Mouse (Mus musculus) layer of hippocampus, postnatal 36 days (tissue): ENCODE data around the gene Fabp6. TPM values are rescaled to one million over a fixed set of nuclear protein-coding genes. Genes with fewer than 3 reads are reported as not detected.

Experiments
- DNase-seq, 2 experiments: peaks; one replicate each; pipeline ENCODE4 v3.0.0; 2022
- total RNA-seq, 2 experiments: library from RNA; stranded (reverse); gene quantifications; 2 replicates each; pipeline ENCODE4 v1.2.3; 2021

Gene Fabp6
- total RNA-seq, 2 experiments from 2014 or later: not detected

DNA sequence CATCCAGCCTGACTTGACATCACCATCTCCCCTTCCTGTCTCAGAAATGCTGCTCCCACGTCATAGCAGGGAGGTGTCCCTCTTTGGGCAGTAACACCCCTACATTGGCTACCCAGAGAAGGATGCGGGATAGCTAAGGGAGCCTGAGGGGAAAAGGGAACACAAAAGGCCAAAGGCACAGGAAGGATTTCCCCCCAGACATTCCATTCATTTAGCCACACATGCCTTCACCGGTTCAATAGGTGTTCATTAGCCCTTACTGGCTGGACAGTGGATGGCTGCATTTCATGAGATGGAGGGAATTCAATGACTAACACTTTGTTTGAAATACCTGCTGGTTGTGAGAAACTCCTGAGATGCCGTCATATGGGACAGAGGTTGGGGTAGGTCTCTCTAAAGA lies 54.7 kb downstream of the Fabp6 start:
- no peak for DNase-seq

Other genes starting within 250 kb of the Fabp6 start
- gene Pttg1, start 175.3 kb downstream of the Fabp6 start, total RNA-seq: 10 to 100 TPM; 20.6 to 26.4 TPM
- gene Slu7, start 167.8 kb downstream of the Fabp6 start, total RNA-seq: 10 to 100 TPM; 59.6 to 60.1 TPM
- 1 to 10 TPM; 1.2 to 1.6 TPM for gene C1qtnf2, start 127.3 kb downstream of the Fabp6 start, total RNA-seq
- gene Ccnjl, start 72.8 kb downstream of the Fabp6 start, total RNA-seq: 10 to 100 TPM in 1 of 2 experiments, 1 to 10 TPM in 1; 8.3 to 11.3 TPM
- gene 4933415A04Rik, start 14.5 kb downstream of the Fabp6 start, total RNA-seq: 1 to 10 TPM; 1.3 to 2.5 TPM
- 10 to 100 TPM; 69.4 to 77.8 TPM for gene Pwwp2a, start 80.5 kb upstream of the Fabp6 start, total RNA-seq
- gene Ttc1, start 146.5 kb upstream of the Fabp6 start, total RNA-seq: 10 to 100 TPM; 58.8 to 61.0 TPM